Mouse (Mus musculus) lung, adult 18-20 months (tissue): ENCODE measurements around the gene Olfr608.
"Not testable (repeated sequence)": the region's sequence is repeated elsewhere in the genome, so short reads cannot be mapped to it uniquely, and the experiment has no call there.

Source experiments
- DNase-seq, 2 experiments: peaks; one replicate each; pipeline ENCODE4 v3.0.0; 2022; ENCODE audit warnings: mixed read lengths in 2 of 2

The Olfr608 gene

GRCm38 (mm10) chr7:103469577-103469976 is at the start of gene Olfr608:
Gene Olfr608, plus strand, starts transcription at chr7:103469877.
- DNase-seq: no peak

- no peak for DNase-seq
Measured at GRCm38 (mm10) chr7:103445339-103445738, 24.3 kb upstream of the Olfr608 start, which contains the start of gene Olfr605. Gene Olfr605, minus strand, starts transcription at chr7:103445439.

DNA sequence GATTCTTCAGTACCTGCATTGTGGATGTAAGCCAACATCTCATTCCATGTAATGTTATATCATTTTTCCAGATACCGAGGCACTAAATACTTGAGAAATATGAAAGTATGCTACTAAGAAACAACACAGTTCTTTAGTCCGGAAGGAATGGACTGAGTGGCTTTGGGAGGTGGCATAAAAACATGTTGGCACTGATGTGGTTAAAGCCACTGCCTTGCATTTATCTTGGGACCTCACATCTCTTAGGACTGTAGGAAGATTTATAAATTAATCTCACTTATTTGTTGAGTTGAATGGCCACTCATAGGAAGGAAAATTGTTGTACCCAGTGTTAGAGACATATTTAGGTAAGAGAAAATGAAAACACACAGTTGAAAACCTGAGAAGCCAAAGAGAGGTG is 20.9 kb upstream of the Olfr608 start, which contains the start of gene Olfr606:
TSS of gene Olfr606 (plus strand) at position 301 of the 400 bp plus-strand sequence.
- DNase-seq: no peak

DNA sequence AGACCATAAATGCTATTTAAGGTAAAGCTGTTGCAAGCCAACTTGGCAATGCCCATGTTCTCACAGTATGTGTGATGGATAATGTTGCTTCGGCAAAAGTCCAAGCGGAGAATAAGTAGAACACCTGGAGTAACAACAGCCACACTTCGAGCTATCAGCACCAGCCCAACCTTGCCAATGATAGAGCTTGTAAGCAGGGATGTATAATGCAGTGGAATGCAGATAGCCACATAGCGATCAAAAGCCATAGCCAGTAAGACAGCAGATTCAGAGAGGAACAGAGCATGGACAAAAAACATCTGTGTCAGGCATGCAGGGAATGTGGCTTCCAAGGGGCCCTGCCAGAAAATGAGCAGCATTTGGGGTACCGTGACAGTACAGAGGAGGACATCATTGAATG is 9.1 kb upstream of the Olfr608 start:
- no peak for DNase-seq

GRCm38 (mm10) chr7:103477106-103477505 is 7.4 kb downstream of the Olfr608 start:
- not testable (repeated sequence) for DNase-seq

- no peak for DNase-seq
Measured at GRCm38 (mm10) chr7:103497962-103498361, 28.3 kb downstream of the Olfr608 start, which contains the start of gene Olfr609. Gene Olfr609, minus strand, starts transcription at chr7:103498062.

- no peak for DNase-seq
Measured at GRCm38 (mm10) chr7:103512022-103512421, 42.3 kb downstream of the Olfr608 start, which contains the start of gene Olfr610. Gene Olfr610, minus strand, starts transcription at chr7:103512122.

- DNase-seq: not testable (repeated sequence)
Measured at GRCm38 (mm10) chr7:103520746-103521145, 51.1 kb downstream of the Olfr608 start, which contains the start of gene Olfr611. Gene Olfr611, minus strand, starts transcription at chr7:103520846.
